Mouse (Mus musculus): Measurements from ENCODE around the gene Pank4. TPM values are rescaled to one million over a fixed set of nuclear protein-coding genes. Genes with fewer than 3 reads are reported as not detected.

Gene Pank4
- polyA plus RNA-seq, 1 experiment from 2014 or later: 38.8 TPM

- H3K27me3 ChIP-seq (ENCODE audit: control insufficient read depth, insufficient read depth, low read length): no peaks in the 10 kb centered on the region
- peak; percentile 24 for DNase-seq
- H3K9ac ChIP-seq (replicated peaks; ENCODE audit: low read length): no peak overlapping the region
- no peaks in the 10 kb centered on the region for H3K36me3 ChIP-seq (ENCODE audit: control insufficient read depth, insufficient read depth, low read length)
- H3K4me3 ChIP-seq (replicated peaks; ENCODE audit: low read depth, low read length): no peak overlapping the region
- peak overlapping the region; percentile 31 for H3K4me2 ChIP-seq (ENCODE audit: low read length)
- H3K27ac ChIP-seq (replicated peaks; ENCODE audit: low read depth, low read length): peak overlapping the region; percentile 75
- ATAC-seq (ENCODE audit: low FRiP score, low TSS enrichment): no peak
- H3K9me3 ChIP-seq (ENCODE audit: control insufficient read depth, low read length): no peaks in the 10 kb centered on the region
- peaks cover 28% of the 10 kb centered on the region for H3K4me1 ChIP-seq (ENCODE audit: control insufficient read depth, insufficient read depth, low read length)
- WGBS: 20% methylated on average over 6 of the region's 6 CpGs
Measured at GRCm38 (mm10) chr4:154948940-154949588, 14.9 kb upstream of the Pank4 start.

- peak; percentile 85 for DNase-seq
- Histone ChIP-seq H3K9ac (replicated peaks; ENCODE audit: low read length) (no peak overlapping the region; the same call in 1 of the 2 replicates), H3K36me3 (ENCODE audit: control insufficient read depth, insufficient read depth, low read length) (no peaks in the 10 kb centered on the region), H3K27me3 (ENCODE audit: control insufficient read depth, insufficient read depth, low read length) (no peaks in the 10 kb centered on the region), H3K27ac (replicated peaks; ENCODE audit: low read depth, low read length) (peak overlapping the region; percentile 75), H3K4me2 (ENCODE audit: low read length) (peak overlapping the region; percentile 31), H3K4me3 (replicated peaks; ENCODE audit: low read depth, low read length) (no peak overlapping the region), H3K9me3 (ENCODE audit: control insufficient read depth, low read length) (no peaks in the 10 kb centered on the region), H3K4me1 (ENCODE audit: control insufficient read depth, insufficient read depth, low read length) (peaks cover 28% of the 10 kb centered on the region)
- no peak for ATAC-seq (ENCODE audit: low FRiP score, low TSS enrichment)
- WGBS: under 1% methylated on average over 15 of the region's 16 CpGs
Measured at GRCm38 (mm10) chr4:154949589-154949982, 14.3 kb upstream of the Pank4 start.

GRCm38 (mm10) chr4:154952461-154953241, 11.3 kb upstream of the Pank4 start:
- Histone ChIP-seq H3K9me3 (ENCODE audit: control insufficient read depth, low read length) (no peaks in the 10 kb centered on the region), H3K27ac (replicated peaks; ENCODE audit: low read depth, low read length) (no peak overlapping the region), H3K4me2 (ENCODE audit: low read length) (peak overlapping the region; percentile 26), H3K27me3 (ENCODE audit: control insufficient read depth, insufficient read depth, low read length) (no peaks in the 10 kb centered on the region; the same call in 1 of the 2 replicates), H3K9ac (replicated peaks; ENCODE audit: low read length) (no peak overlapping the region), H3K36me3 (ENCODE audit: control insufficient read depth, insufficient read depth, low read length) (no peaks in the 10 kb centered on the region), H3K4me1 (ENCODE audit: control insufficient read depth, insufficient read depth, low read length) (peaks cover 25% of the 10 kb centered on the region), H3K4me3 (replicated peaks; ENCODE audit: low read depth, low read length) (no peak overlapping the region)
- peak; percentile 80 for DNase-seq
- under 1% methylated on average over 26 of the region's 26 CpGs for WGBS
- peak; percentile 71 for ATAC-seq (ENCODE audit: low FRiP score, low TSS enrichment)

- DNase-seq (no peak), ATAC-seq (ENCODE audit: low FRiP score, low TSS enrichment) (no peak)
- Histone ChIP-seq H3K36me3 (ENCODE audit: control insufficient read depth, insufficient read depth, low read length) (no peaks in the 10 kb centered on the region), H3K27ac (replicated peaks; ENCODE audit: low read depth, low read length) (no peak overlapping the region), H3K9ac (replicated peaks; ENCODE audit: low read length) (no peak overlapping the region), H3K27me3 (ENCODE audit: control insufficient read depth, insufficient read depth, low read length) (peaks cover 5% of the 10 kb centered on the region; the same call in 1 of the 2 replicates), H3K4me2 (ENCODE audit: low read length) (no peak overlapping the region), H3K4me1 (ENCODE audit: control insufficient read depth, insufficient read depth, low read length) (peaks cover 44% of the 10 kb centered on the region), H3K4me3 (replicated peaks; ENCODE audit: low read depth, low read length) (no peak overlapping the region), H3K9me3 (ENCODE audit: control insufficient read depth, low read length) (no peaks in the 10 kb centered on the region)
- 23% methylated on average over 9 of the region's 9 CpGs for WGBS
Measured at GRCm38 (mm10) chr4:154956604-154957003, 7.3 kb upstream of the Pank4 start.

- H3K9me3 ChIP-seq (ENCODE audit: control insufficient read depth, low read length): no peaks in the 10 kb centered on the region
- WGBS: 18% methylated on average over 13 of the region's 13 CpGs
- no peaks in the 10 kb centered on the region for H3K36me3 ChIP-seq (ENCODE audit: control insufficient read depth, insufficient read depth, low read length)
- DNase-seq (no peak), ATAC-seq (ENCODE audit: low FRiP score, low TSS enrichment) (no peak)
- H3K9ac ChIP-seq (replicated peaks; ENCODE audit: low read length): peak overlapping the region; percentile 39
- H3K4me3 ChIP-seq (replicated peaks; ENCODE audit: low read depth, low read length): no peak overlapping the region
- H3K4me2 ChIP-seq (ENCODE audit: low read length): peak overlapping the region; percentile 45
- peaks cover 52% of the 10 kb centered on the region for H3K4me1 ChIP-seq (ENCODE audit: control insufficient read depth, insufficient read depth, low read length)
- peak overlapping the region; percentile 70 for H3K27ac ChIP-seq (replicated peaks; ENCODE audit: low read depth, low read length)
- peaks cover 5% of the 10 kb centered on the region; the same call in 1 of the 2 replicates for H3K27me3 ChIP-seq (ENCODE audit: control insufficient read depth, insufficient read depth, low read length)
Measured at GRCm38 (mm10) chr4:154957289-154957993, 6.5 kb upstream of the Pank4 start.

- WGBS: 1% methylated on average over 15 of the region's 15 CpGs
- peak; percentile 63 for ATAC-seq (ENCODE audit: low FRiP score, low TSS enrichment)
- Histone ChIP-seq H3K9me3 (ENCODE audit: control insufficient read depth, low read length) (no peaks in the 10 kb centered on the region), H3K4me3 (replicated peaks; ENCODE audit: low read depth, low read length) (no peak overlapping the region), H3K4me1 (ENCODE audit: control insufficient read depth, insufficient read depth, low read length) (peaks cover 52% of the 10 kb centered on the region), H3K4me2 (ENCODE audit: low read length) (peak overlapping the region; percentile 45), H3K27ac (replicated peaks; ENCODE audit: low read depth, low read length) (peak overlapping the region; percentile 70), H3K9ac (replicated peaks; ENCODE audit: low read length) (peak overlapping the region; percentile 39), H3K36me3 (ENCODE audit: control insufficient read depth, insufficient read depth, low read length) (no peaks in the 10 kb centered on the region), H3K27me3 (ENCODE audit: control insufficient read depth, insufficient read depth, low read length) (peaks cover 7% of the 10 kb centered on the region; the same call in 1 of the 2 replicates)
- DNase-seq: peak; percentile 89
Measured at GRCm38 (mm10) chr4:154958171-154958570, 5.8 kb upstream of the Pank4 start.

GRCm38 (mm10) chr4:154958621-154959020, 5.3 kb upstream of the Pank4 start:
- H3K9ac ChIP-seq (replicated peaks; ENCODE audit: low read length): no peak overlapping the region
- DNase-seq (no peak), ATAC-seq (ENCODE audit: low FRiP score, low TSS enrichment) (peak; percentile 3; the same call in 1 of the 2 replicates)
- no peaks in the 10 kb centered on the region for H3K36me3 ChIP-seq (ENCODE audit: control insufficient read depth, insufficient read depth, low read length)
- H3K4me3 ChIP-seq (replicated peaks; ENCODE audit: low read depth, low read length): no peak overlapping the region
- WGBS: 6% methylated on average over 8 of the region's 8 CpGs
- peak overlapping the region; percentile 45 for H3K4me2 ChIP-seq (ENCODE audit: low read length)
- H3K9me3 ChIP-seq (ENCODE audit: control insufficient read depth, low read length): no peaks in the 10 kb centered on the region
- H3K27ac ChIP-seq (replicated peaks; ENCODE audit: low read depth, low read length): peak overlapping the region; percentile 70
- H3K4me1 ChIP-seq (ENCODE audit: control insufficient read depth, insufficient read depth, low read length): peaks cover 54% of the 10 kb centered on the region
- H3K27me3 ChIP-seq (ENCODE audit: control insufficient read depth, insufficient read depth, low read length): peaks cover 7% of the 10 kb centered on the region; the same call in 1 of the 2 replicates

- ATAC-seq (ENCODE audit: low FRiP score, low TSS enrichment) (no peak), DNase-seq (no peak)
Measured at GRCm38 (mm10) chr4:154960021-154960689, 3.8 kb upstream of the Pank4 start.

More at GRCm38 (mm10) chr4:154960021-154960689, 3.8 kb upstream of the Pank4 start:
- H3K27ac ChIP-seq (replicated peaks; ENCODE audit: low read depth, low read length): peak overlapping the region; percentile 97
- H3K9ac ChIP-seq (replicated peaks; ENCODE audit: low read length): peak overlapping the region; percentile 84
- H3K36me3 ChIP-seq (ENCODE audit: control insufficient read depth, insufficient read depth, low read length): no peaks in the 10 kb centered on the region
- peak overlapping the region; percentile 86 for H3K4me2 ChIP-seq (ENCODE audit: low read length)
- H3K9me3 ChIP-seq (ENCODE audit: control insufficient read depth, low read length): no peaks in the 10 kb centered on the region
- peaks cover 58% of the 10 kb centered on the region for H3K4me1 ChIP-seq (ENCODE audit: control insufficient read depth, insufficient read depth, low read length)
- H3K27me3 ChIP-seq (ENCODE audit: control insufficient read depth, insufficient read depth, low read length): peaks cover 7% of the 10 kb centered on the region; the same call in 1 of the 2 replicates
- WGBS: 6% methylated on average over 20 of the region's 20 CpGs
- H3K4me3 ChIP-seq (replicated peaks; ENCODE audit: low read depth, low read length): peak overlapping the region; percentile 76

Measured in midbrain, embryonic 14.5 days (tissue).